In the genomic region with DNA sequence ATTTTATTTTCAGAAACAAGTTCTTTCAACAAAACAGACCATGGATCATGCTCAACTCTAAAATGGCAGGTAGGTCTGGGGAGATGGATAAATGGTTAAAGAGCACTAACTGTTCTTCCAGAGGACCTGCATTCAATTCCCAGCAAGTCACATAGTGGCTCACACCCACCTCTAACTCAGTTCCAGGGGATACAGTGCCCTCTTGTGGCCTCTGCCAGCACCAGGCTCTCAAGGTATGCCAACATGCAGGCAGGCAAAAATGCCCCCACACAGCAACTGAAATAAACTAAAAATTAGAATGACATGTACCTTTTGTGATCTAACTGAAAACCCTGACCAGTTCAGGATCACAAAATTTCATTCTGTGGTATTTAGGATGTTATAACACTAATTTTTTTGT, we compare ENCODE assay signal across 9 mouse cellular contexts. TPM values are rescaled to one million over a fixed set of nuclear protein-coding genes. Genes with fewer than 3 reads are reported as not detected.
DNase-seq lines count a peak whose midpoint lies in the region; ATAC-seq and TF ChIP-seq lines count a peak whose summit lies in the region.
"Had no signal": no experiment of that assay in that cellular context is flagged by ENCODE, and none has a peak within 500 bp of the region (broad histone marks: within the 10 kb centered on the region; RNA-seq: fewer than 3 reads in every experiment).

No protein-coding gene starts in this region.

- H3K36me3 ChIP-seq in thymus, adult 2 months (ENCODE audit: control insufficient read depth, insufficient read depth, low read length) = no peaks in the 10 kb centered on the region
- H3K36me3 ChIP-seq in stomach, postnatal 0 days (ENCODE audit: control insufficient read depth, insufficient read depth, low read length) = no peaks in the 10 kb centered on the region
- no peaks in the 10 kb centered on the region for H3K36me3 ChIP-seq in limb, embryonic 10.5 days
- H3K36me3 ChIP-seq: heart, embryonic 13.5 days had no signal

- no peaks in the 10 kb centered on the region for H3K4me1 ChIP-seq in thymus, adult 2 months (replicated peaks; ENCODE audit: control insufficient read depth, insufficient read depth, low read length)
- H3K4me1 ChIP-seq in stomach, postnatal 0 days (replicated peaks; ENCODE audit: control insufficient read depth, insufficient read depth) = no peaks in the 10 kb centered on the region
- H3K4me1 ChIP-seq in limb, embryonic 10.5 days = no peaks in the 10 kb centered on the region

- no peak overlapping the region for H3K4me3 ChIP-seq in thymus, adult 2 months (ENCODE audit: control insufficient read depth, insufficient read depth, low read length)
- H3K4me3 ChIP-seq in stomach, postnatal 0 days (ENCODE audit: low read depth, low read length) = no peak overlapping the region
- no peak overlapping the region for H3K4me3 ChIP-seq in limb, embryonic 10.5 days
- H3K4me3 ChIP-seq: heart, embryonic 13.5 days had no signal

- H3K27me3 ChIP-seq in thymus, adult 2 months (ENCODE audit: control insufficient read depth, insufficient read depth, low read length) = no peaks in the 10 kb centered on the region
- no peaks in the 10 kb centered on the region for H3K27me3 ChIP-seq in stomach, postnatal 0 days (ENCODE audit: control insufficient read depth, insufficient read depth, low read length)
- H3K27me3 ChIP-seq in limb, embryonic 10.5 days (ENCODE audit: low read depth, poor library complexity, severe bottlenecking) = no peaks in the 10 kb centered on the region
- H3K27me3 ChIP-seq: heart, embryonic 13.5 days had no signal

- TF ChIP-seq EP300 in stomach, postnatal 0 days (optimal IDR thresholded peaks at IDR 0.05) = no peak

- ATAC-seq in stomach, postnatal 0 days (ENCODE audit: low FRiP score, low TSS enrichment) = no peak

- TF ChIP-seq POLR2A in thymus, adult 2 months (IDR thresholded peaks at IDR 0.05; ENCODE audit: control insufficient read depth, extremely low read depth, insufficient read depth, low read length, poor library complexity) = no peak

- no peak overlapping the region for H3K4me2 ChIP-seq in stomach, postnatal 0 days (replicated peaks; ENCODE audit: low read depth)
- H3K4me2 ChIP-seq: heart, embryonic 13.5 days had no signal

- DNase-seq in kidney, adult 18-20 months = peak; percentile 23
- DNase-seq in kidney, adult 8-10 months = no peak
- DNase-seq in thymus, adult 2 months = peak; percentile 27
- no peak for DNase-seq in thymus, postnatal 0 days (ENCODE audit: low spot score)
- DNase-seq in brain, adult 2 months (ENCODE audit: low read depth, low spot score) = peak; percentile 16
- DNase-seq in stomach, postnatal 0 days (ENCODE audit: low spot score) = peak; percentile 27
- no peak for DNase-seq in limb, embryonic 10.5 days (ENCODE audit: low spot score)
- DNase-seq in MN1 (ENCODE audit: low spot score) = no peak

- H3K27ac ChIP-seq in thymus, adult 2 months (ENCODE audit: control insufficient read depth, insufficient read depth, low read length) = no peak overlapping the region
- H3K27ac ChIP-seq in stomach, postnatal 0 days (replicated peaks) = no peak overlapping the region
- H3K27ac ChIP-seq in limb, embryonic 10.5 days = no peak overlapping the region
- H3K27ac ChIP-seq: heart, embryonic 13.5 days had no signal

- TF ChIP-seq CTCF in thymus, adult 2 months (IDR thresholded peaks at IDR 0.05; ENCODE audit: borderline replicate concordance, control insufficient read depth, extremely low read depth, insufficient read depth, low read length, poor library complexity) = no peak
- peak; percentile 61 for TF ChIP-seq CTCF in stomach, postnatal 0 days (IDR thresholded peaks at IDR 0.05; ENCODE audit: low read depth)

- no peak overlapping the region for H3K9ac ChIP-seq in stomach, postnatal 0 days (ENCODE audit: low read length)
- H3K9ac ChIP-seq: heart, embryonic 13.5 days had no signal

- no peaks in the 10 kb centered on the region for H3K9me3 ChIP-seq in stomach, postnatal 0 days (ENCODE audit: control insufficient read depth, low read length)
- H3K9me3 ChIP-seq in limb, embryonic 10.5 days (replicated peaks) = no peaks in the 10 kb centered on the region
- H3K9me3 ChIP-seq: heart, embryonic 13.5 days had no signal

RNA-seq across cellular contexts. Expression of gene Fras1, which starts 21.8 kb away (rescaled TPM):
- 0.55 and 0.69 TPM in 2 replicates for polyA plus RNA-seq in thymus, adult 2 months (2012; rRNA removed)
- polyA plus RNA-seq in thymus, postnatal 0 days (2015; fragmentation: Nextera tagmentation; extraction: Ambion mirVana) = 0.87 and 1.2 TPM in 2 replicates
- polyA plus RNA-seq in stomach, postnatal 0 days (2015; fragmentation: Nextera tagmentation; extraction: Ambion mirVana) = 3.4 and 3.6 TPM in 2 replicates
- polyA plus RNA-seq in limb, embryonic 10.5 days (2016; fragmentation: Nextera tagmentation; extraction: Ambion mirVana) = 10.1 and 12.8 TPM in 2 replicates

Comparison
In these comparisons a context has a peak if more than half of its experiments do, and no peak if none do; other contexts are left out.
1. DNase-seq: peak in kidney, adult 18-20 months (single experiment), thymus, adult 2 months (single experiment), brain, adult 2 months (single experiment) and stomach, postnatal 0 days (single experiment); none in kidney, adult 8-10 months (0 of 2), thymus, postnatal 0 days (single experiment), limb, embryonic 10.5 days (single experiment) and MN1 (single experiment).